Mouse (Mus musculus) heart, adult 2 months (tissue): ENCODE measurements around the gene Tnrc18.

Source experiments
- EP300 ChIP-seq: fragments of 200-500 bp; IDR thresholded peaks from 2 replicates; pipeline ENCODE4 v1.6.1; 2011; ENCODE audit warnings: low read depth, low read length, control low read depth; ENCODE audit not compliant: insufficient read depth
- POLR2A ChIP-seq: fragments of 200-500 bp; IDR thresholded peaks from 2 replicates; pipeline ENCODE4 v1.6.1; 2011; ENCODE audit warnings: mild to moderate bottlenecking, low read depth, low read length, control low read depth; ENCODE audit not compliant: insufficient read depth

DNA sequence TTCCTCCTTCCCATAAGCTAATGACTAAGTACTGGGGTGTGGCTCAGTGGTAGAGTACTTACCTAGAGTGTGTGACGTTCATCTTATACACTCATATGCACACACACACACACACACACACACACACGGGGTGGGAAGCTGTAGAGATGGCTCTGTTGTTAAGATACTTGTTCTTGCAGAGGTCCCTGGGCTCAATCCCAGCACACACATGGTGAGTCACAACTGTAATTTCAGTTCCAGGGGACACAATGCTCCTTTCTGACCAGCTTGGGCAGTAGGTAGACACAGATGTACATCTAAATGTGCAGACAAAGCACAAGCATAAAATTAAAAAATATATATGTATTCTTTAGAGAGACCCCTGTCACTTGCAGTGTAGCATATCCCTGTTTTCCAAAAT is 119.7 kb downstream of the Tnrc18 start:
- TF ChIP-seq POLR2A: no peak
- TF ChIP-seq EP300: no peak
